Mouse (Mus musculus): ENCODE results near the gene Gm3776.
"Not testable (repeated sequence)": the region's sequence is repeated elsewhere in the genome, so short reads cannot be mapped to it uniquely, and the experiment has no call there.

- TF ChIP-seq CTCF (IDR thresholded peaks at IDR 0.05; ENCODE audit: extremely low read depth, insufficient read length, insufficient replicate concordance, low read depth, low read length); POLR2A (IDR thresholded peaks at IDR 0.05; ENCODE audit: low read depth, low read length): not testable (repeated sequence)
Observed at GRCm38 (mm10) chr9:78229658-78230057, 27.3 kb upstream of the Gm3776 start.
